Mouse (Mus musculus) spleen, postnatal 10 days (tissue): ENCODE data around the gene Mfsd11.
A peak's percentile ranks its signal among the peaks of the same experiment; 100 is the strongest.
"Not testable (repeated sequence)": the region's sequence is repeated elsewhere in the genome, so short reads cannot be mapped to it uniquely, and the experiment has no call there.

Source experiments
- DNase-seq, 2 experiments: peaks; one replicate each; pipeline ENCODE4 v3.0.0; 2021 to 2022; ENCODE audit warnings: low spot score in 2 of 2

Gene Mfsd11

GRCm38 (mm10) chr11:116881440-116881839 lies 29.2 kb downstream of the Mfsd11 start:
- DNase-seq: no peak

- DNase-seq: no peak
Observed at GRCm38 (mm10) chr11:116882446-116882845, 30.2 kb downstream of the Mfsd11 start.

- DNase-seq: no peak
Observed at GRCm38 (mm10) chr11:116884061-116884460, 31.8 kb downstream of the Mfsd11 start.

DNA sequence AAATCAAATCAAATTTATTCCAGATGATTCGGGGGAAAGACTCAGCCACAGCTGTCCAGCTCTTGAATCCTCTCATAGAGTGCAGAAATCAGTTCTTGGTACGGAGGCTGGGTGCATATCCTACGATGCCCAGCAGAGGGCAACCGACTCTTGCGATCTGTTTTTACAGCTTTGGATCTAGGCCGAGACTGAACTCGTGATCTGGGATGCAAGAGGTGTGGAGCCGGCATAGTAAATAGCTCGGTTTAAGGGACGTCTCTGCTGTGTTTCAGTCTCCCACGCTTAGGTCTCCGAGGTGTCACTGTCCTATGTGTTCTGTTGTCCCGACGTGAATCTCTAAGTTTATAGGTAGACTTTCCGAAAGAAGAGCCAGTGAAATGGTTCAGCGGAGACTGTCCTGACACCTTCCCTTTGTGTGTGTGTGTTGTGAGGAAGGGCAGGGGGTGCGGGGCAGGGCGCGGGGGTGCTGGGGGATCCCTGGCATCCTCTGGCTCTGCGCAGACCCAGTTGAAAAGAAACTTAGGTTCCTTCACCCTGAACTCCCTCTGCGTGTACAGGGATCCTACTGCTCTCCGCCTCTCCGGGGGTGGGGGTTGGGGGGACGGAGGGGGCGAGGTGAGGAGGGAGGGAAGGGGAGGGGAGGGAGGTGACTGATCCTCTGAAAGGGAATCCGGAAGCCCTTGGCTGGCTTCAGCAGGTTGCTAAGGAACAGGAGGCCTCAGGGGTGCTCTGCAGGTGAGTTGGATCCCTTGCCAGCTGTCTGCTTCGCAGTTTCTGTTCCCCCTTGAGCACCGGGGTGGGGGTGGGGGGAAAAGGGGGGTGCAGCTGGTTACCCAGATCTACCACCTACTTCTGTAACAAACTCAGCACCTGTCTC lies 33.3 kb downstream of the Mfsd11 start:
- peak; percentile 49 to 74 for DNase-seq

- DNase-seq: no peak
Observed at GRCm38 (mm10) chr11:116887136-116887535, 34.9 kb downstream of the Mfsd11 start.

DNA sequence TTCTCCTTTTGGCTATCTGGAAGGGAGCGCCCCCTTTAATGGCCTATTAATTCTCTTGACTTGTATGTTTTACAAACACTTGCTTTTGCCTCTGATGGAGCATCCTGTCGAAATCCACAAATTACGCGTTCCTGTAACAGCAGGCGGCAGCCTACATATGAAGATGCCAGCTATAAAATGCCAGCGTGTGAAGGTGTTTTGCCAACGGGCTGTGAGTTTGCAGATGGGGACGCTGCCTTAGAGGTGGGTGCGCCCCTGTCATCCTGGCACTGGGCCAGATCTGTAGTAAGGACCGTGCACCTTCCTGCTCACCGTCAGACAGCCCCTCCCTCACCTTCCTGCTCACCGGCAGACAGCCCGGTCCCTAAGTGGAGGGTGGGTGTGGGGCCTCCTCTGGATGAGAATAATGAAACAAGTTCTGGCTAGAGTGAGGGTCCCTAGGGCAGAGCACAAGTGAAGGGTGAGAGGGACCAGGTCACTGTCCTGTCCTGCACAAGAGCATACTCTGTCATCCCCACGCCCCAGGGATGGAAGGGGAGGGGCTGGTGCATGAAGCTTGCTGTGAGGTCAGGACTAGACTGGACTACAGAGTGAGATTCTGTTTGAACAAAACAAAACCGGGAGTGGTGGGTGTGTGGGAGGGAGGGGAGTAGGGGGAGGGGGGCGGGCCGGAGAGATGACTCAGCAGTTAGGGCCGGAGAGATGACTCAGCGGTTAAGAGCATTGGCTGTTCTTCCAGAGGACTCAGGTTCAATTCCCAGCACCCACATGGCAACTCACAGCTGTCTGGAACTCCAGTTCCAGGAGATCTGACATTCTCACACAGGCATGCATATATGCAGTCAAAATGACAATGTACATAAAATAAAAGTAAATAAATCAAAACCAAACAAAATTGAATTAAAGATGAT lies 41.5 kb downstream of the Mfsd11 start:
- DNase-seq: no peak

DNA sequence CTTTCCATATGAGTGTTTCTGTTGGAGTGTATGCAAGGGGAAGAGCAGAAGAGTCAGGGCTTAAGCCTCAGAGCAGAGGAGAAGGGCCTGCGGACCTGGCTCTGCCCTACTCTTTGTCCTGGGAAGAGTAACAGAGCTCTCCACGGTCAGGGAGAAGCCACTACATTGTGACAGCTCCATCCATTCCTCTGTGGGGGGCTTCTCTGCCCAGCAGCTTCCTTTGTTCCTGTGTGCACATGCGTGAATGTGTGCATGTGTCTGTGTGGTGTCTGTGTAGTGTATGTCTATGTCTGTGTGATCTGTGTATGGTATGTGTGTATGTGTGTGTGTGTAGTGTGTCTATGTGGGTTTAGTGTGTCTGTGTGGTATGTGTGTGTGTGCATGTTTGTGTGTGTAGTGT lies 43.2 kb downstream of the Mfsd11 start:
- no peak for DNase-seq

- no peak for DNase-seq
Observed at GRCm38 (mm10) chr11:116899247-116899646, 47.0 kb downstream of the Mfsd11 start.

- DNase-seq: not testable (repeated sequence)
Observed at GRCm38 (mm10) chr11:116902588-116902987, 50.3 kb downstream of the Mfsd11 start.

- no peak for DNase-seq
Observed at GRCm38 (mm10) chr11:116905741-116906456, 53.7 kb downstream of the Mfsd11 start.

DNA sequence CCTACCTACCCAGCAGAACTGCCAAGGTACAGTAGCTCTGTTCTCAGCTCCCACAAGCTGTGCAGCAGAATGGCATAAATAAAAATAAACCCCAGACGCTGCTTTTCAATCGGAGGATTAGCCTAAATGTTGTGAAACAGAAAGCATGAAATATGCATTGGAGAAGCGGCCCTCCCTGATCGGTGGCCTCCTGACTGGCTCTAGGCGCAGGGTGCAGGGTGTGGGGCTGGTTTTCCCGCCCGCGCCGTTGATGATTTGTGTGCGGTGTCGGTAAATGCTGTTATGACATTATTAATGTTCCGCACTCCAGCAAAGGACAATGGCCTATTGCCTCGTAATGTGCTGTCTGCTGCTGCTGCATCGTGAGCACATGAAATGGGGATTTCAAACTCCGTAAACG lies 61.3 kb downstream of the Mfsd11 start:
- DNase-seq: no peak

GRCm38 (mm10) chr11:116914267-116914885 lies 62.1 kb downstream of the Mfsd11 start:
- no peak for DNase-seq

DNA sequence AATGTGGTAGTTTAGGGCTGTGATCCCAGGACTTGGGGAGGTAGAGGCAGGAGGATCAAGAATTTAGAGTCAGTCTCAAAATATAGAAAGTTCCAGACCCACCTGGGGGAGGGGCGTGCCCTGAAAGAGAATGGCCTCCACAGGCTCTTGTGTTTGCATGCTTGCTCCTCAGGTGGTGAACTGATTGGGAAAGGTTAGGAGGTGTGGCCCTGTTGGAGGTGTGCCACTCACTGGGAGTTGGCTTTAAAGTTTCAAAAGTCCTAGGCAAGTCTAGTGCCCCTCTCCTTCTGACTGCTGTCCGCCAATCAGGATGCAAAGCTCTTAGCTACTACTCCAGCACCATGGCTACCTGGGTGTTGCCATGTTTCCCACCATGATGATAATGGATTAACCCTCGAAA lies 63.0 kb downstream of the Mfsd11 start:
- DNase-seq: no peak

- no peak for DNase-seq
Observed at GRCm38 (mm10) chr11:116917361-116917760, 65.1 kb downstream of the Mfsd11 start.

GRCm38 (mm10) chr11:116918323-116919185 lies 66.3 kb downstream of the Mfsd11 start, which contains the start of gene Mgat5b:
TSS of gene Mgat5b (plus strand) at chr11:116918863.
- peak; percentile 66 to 83 for DNase-seq

DNA sequence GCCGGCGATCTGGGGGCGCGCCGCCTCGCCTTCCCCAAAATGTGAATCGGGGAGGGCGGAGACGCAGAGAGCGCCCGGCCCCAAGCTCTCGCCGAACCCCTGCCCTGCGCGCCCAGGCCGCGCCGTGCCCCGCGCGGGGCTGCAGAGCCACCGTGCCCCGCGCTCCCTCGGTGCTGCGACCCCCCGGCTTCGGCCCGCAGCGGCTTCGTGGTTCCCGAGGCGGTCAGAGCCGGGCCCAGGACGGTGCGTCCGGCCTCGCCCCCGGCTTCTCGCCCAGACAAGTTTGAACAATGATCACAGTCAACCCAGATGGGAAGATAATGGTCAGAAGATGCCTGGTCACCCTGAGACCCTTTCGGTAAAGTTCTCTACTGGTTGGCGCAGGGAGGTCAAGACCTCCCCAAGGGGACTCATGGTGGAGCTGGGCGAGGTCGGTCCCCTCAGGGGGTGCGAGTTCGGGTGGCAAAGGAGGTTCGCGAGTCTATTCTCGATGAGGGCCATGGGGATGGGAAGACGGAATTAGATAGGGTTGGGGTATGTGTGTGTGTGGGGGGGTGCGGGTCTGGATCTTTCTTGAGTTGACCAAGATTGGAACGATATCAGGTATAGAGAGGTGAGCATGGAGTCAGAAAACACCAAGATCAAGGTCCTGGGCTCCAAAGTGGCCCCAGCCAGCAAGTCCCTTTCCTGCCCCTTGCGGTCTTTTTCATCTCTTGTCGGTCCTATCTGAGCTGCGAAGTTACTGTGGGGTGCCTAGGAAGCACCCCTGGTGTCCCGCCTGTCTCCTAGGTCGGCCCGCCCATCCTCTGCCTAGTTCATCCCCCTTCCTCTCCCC lies 67.2 kb downstream of the Mfsd11 start:
- DNase-seq: no peak

DNA sequence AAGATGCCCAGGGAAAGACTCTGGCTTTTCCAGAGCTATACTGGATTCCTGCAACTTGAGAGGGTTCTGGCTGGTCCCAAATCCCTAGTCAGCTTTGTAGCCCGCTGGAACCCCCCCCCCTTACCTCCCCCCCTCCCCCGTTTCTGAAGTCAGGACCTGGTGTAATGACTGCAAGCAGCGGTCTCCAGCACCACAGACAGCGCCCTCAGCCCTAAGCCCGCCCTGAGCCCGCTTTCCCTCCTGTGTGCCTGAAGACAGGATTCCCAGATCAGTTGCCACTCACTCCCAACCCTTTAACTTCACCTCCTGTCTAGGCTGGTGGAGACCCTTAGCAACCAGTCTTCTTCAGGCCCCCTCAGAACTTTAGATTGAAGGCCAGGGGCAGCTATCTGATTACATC lies 68.5 kb downstream of the Mfsd11 start:
- no peak for DNase-seq

DNA sequence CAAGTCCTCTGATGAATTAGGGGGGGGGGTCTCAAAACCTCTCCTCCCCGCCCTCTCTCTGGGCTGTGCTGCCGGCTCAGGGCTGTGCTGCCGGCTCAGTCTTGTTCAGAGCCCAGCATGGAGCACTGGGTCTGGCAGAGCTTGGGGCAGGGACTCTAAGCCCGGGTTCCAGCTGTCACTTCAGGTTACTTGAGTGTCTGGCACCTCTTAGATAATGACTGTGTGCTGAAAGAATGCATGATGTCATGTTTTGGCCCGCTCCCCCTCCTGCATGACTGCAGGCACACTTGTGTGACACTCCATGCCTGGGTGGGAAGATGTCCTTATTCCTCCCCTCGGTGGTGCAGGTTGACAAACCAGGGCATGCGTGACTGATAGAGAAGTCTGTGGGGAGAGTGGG lies 69.8 kb downstream of the Mfsd11 start:
- DNase-seq: no peak
